Mouse (Mus musculus) kidney, embryonic 16.5 days (tissue): ENCODE measurements at regions not wholly inside any gene's neighbourhood (a gene's known extent, or its start where the extent isn't known, plus 50 kb on each side); places are given as distances from the start of the nearest gene placed in this dataset.

ENCODE experiments used
- ATAC-seq: fragments of 200-750 bp; cut with Nextera tagmentation; 2 replicates; pipeline ENCODE4 v1.8.0; 2017; ENCODE audit warnings: moderate TSS enrichment; ENCODE audit not compliant: low FRiP score, low TSS enrichment
- H3K27ac ChIP-seq: fragments of 300-500 bp; sonication (generic); 2 replicates; pipeline ENCODE4 v1.5.1; 2014; ENCODE audit warnings: low read length
- H3K27me3 ChIP-seq: fragments of 300-500 bp; sonication (generic); 2 replicates; pipeline ENCODE4 v1.6.1; 2014; ENCODE audit warnings: low read length, control low read depth, mixed read lengths; ENCODE audit not compliant: insufficient read depth
- H3K36me3 ChIP-seq: fragments of 300-500 bp; sonication (generic); 2 replicates; pipeline ENCODE4 v1.6.1; 2014; ENCODE audit warnings: low read length, control low read depth, mixed read lengths; ENCODE audit not compliant: insufficient read depth
- H3K4me1 ChIP-seq: fragments of 300-500 bp; sonication (generic); 2 replicates; pipeline ENCODE4 v1.6.1; 2014; ENCODE audit warnings: low read length, control low read depth, mixed read lengths; ENCODE audit not compliant: insufficient read depth
- H3K4me2 ChIP-seq: fragments of 300-500 bp; sonication (generic); replicated peaks from 2 replicates; pipeline ENCODE4 v1.6.1; 2014; ENCODE audit warnings: low read depth, low read length
- H3K4me3 ChIP-seq: fragments of 300-500 bp; sonication (generic); 2 replicates; pipeline ENCODE4 v1.5.1; 2014; ENCODE audit warnings: mild to moderate bottlenecking, low read length
- H3K9ac ChIP-seq: fragments of 300-500 bp; sonication (generic); replicated peaks from 2 replicates; pipeline ENCODE4 v1.6.1; 2014; ENCODE audit warnings: low read length
- H3K9me3 ChIP-seq: fragments of 300-500 bp; sonication (generic); 2 replicates; pipeline ENCODE4 v1.6.1; 2016; ENCODE audit warnings: low read length, control low read depth
- WGBS: fragments of 180-500 bp; shearing (Covaris S2); extraction: QIAGEN DNeasy Blood & Tissue Kit; methylation state at CpG from one replicate; pipeline ENCODE4 v1.1.7; 2014; 5-methylcytosine and 5-hydroxymethylcytosine counted together

DNA sequence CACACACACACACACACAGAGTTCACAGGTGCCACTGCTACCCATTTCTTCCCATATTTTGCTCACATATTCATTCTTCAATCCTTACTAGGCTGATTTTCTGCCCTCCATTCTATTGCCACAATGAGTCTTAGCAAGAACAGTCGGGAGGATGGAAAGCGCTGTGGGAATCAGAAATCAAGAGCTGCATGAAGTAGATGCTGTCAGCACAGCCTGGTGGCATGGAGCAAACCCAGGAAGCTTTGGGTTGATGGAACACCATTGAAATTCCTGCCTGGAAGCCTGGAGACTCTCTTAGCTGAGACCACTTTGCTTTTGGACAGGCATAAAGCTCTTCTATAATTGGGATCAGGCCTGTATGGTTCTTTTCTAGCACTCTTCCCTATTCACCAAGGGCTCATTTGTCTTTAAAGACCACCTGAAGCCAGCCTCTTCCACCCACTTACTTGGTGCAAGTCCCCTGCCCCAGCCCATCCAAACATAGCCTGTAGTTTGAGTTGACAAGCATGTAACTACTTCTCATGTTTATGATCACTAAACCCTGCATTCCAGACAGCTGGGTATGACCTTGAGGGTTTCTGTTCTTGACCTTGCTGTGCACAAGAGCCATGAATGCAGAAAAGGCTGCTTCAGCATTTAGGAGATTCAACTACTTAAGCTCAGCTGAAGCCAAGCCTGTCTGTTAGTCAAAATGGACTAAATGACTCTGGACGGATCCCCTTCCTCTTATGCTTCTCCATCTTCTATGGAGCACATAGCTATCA, 537.4 kb downstream of the Slc4a3 start:
- no peak overlapping the region for H3K4me2 ChIP-seq
- H3K27me3 ChIP-seq = no peaks in the 10 kb centered on the region
- H3K36me3 ChIP-seq = no peaks in the 10 kb centered on the region
- H3K9ac ChIP-seq = no peak overlapping the region
- ATAC-seq = no peak
- no peak overlapping the region for H3K4me3 ChIP-seq
- no peak overlapping the region for H3K27ac ChIP-seq
- no peaks in the 10 kb centered on the region for H3K9me3 ChIP-seq
- 93% methylated on average over 3 of the region's 3 CpGs for WGBS
- H3K4me1 ChIP-seq = no peaks in the 10 kb centered on the region

DNA sequence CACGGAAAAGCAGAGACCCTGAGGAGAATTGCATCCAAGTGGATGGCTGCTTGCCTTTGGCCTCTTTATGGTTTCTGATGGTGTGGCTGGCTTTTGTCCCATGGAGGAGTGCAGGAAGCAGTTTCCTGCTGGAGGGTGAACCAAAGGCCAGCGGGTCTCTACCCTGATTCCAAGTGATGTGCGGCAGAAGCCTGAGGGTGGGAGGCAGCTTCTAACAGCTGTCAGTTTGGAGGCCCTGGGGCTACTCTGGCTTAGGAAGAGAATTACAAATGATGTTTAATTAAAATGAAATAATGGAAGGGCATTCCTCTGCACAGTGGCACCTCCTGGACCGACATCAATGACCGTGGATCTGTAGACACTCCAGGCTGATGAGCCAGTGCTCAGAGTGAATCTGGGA, 545.0 kb downstream of the Slc4a3 start:
- Histone ChIP-seq H3K27ac (no peak overlapping the region), H3K4me3 (no peak overlapping the region), H3K9me3 (no peaks in the 10 kb centered on the region), H3K4me2 (no peak overlapping the region), H3K9ac (no peak overlapping the region), H3K36me3 (no peaks in the 10 kb centered on the region), H3K27me3 (no peaks in the 10 kb centered on the region), H3K4me1 (no peaks in the 10 kb centered on the region)
- WGBS = 30% methylated on average over 5 of the region's 5 CpGs
- no peak for ATAC-seq

DNA sequence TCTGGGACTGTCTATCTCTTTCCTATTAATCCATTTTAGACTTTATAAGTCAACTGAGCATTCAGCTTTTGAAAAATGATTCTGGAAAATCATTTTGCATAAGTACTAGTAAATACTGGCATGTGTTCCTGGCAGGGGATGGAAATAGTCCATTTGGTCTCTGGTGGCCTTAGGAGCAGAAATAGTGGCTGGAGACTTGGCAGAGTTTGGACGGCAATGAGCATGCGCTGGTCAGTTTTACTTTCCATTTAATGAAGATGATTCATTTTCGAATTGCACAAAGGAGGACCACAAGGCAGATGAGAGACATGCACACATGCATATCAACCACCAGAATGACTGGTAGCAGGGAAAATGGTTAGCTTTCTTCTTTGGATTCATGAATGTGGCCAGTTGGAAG, 567.2 kb downstream of the Slc4a3 start:
- H3K36me3 ChIP-seq = no peaks in the 10 kb centered on the region
- 84% methylated on average over 3 of the region's 3 CpGs for WGBS
- no peak overlapping the region for H3K27ac ChIP-seq
- H3K4me1 ChIP-seq = no peaks in the 10 kb centered on the region
- no peak overlapping the region for H3K4me2 ChIP-seq
- no peaks in the 10 kb centered on the region for H3K27me3 ChIP-seq
- no peak for ATAC-seq
- no peak overlapping the region for H3K9ac ChIP-seq
- H3K9me3 ChIP-seq = no peaks in the 10 kb centered on the region
- no peak overlapping the region for H3K4me3 ChIP-seq

DNA sequence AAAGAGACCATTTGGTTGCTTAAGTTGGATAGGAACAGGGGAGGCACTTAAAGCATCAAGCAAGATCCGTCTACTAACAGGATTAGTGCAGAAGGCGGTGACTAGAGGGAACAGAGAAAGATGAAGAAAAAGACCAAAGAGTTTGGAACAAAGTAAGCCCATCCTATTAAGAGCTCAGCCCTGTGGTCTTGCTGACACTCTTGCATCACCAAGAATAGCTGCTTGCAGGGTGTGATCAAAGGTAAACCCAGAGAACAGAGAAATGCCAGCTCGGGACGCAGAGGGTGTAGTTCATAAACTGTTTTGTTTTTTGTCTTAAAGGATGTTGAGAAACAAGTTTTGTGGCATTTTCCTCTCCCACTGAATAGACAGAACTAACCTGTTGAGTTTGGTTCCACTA, 574.8 kb downstream of the Slc4a3 start:
- Histone ChIP-seq H3K4me1 (no peaks in the 10 kb centered on the region), H3K9ac (no peak overlapping the region), H3K36me3 (no peaks in the 10 kb centered on the region), H3K27ac (no peak overlapping the region), H3K9me3 (no peaks in the 10 kb centered on the region), H3K4me3 (no peak overlapping the region), H3K27me3 (no peaks in the 10 kb centered on the region), H3K4me2 (no peak overlapping the region)
- 74% methylated on average over 4 of the region's 4 CpGs for WGBS
- no peak for ATAC-seq

DNA sequence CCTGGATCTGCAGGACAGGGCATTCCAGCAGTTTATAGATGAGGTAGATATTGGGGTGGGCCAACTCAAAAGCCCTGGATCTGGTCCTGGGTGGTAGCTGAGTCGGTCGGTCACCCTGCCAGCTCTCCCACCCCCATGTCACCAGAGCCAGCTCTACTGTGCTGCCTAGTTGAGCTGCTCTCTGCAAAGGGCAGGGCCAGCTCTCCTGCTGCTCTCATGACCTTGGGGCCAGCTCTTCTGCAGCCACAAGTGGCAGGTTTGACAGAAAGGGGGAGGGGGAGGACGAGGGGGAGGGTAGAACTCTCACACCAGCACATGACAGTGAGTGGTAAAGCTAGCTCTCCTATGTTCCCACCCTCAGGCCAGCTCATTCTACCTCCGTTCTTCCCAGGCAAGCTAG, 584.3 kb downstream of the Slc4a3 start:
- no peaks in the 10 kb centered on the region for H3K36me3 ChIP-seq
- H3K27me3 ChIP-seq = no peaks in the 10 kb centered on the region
- no peak overlapping the region for H3K9ac ChIP-seq
- no peak overlapping the region for H3K4me2 ChIP-seq
- H3K4me1 ChIP-seq = no peaks in the 10 kb centered on the region
- H3K9me3 ChIP-seq = no peaks in the 10 kb centered on the region
- H3K27ac ChIP-seq = no peak overlapping the region
- WGBS = 52% methylated on average over 4 of the region's 4 CpGs
- H3K4me3 ChIP-seq = no peak overlapping the region
- no peak for ATAC-seq

DNA sequence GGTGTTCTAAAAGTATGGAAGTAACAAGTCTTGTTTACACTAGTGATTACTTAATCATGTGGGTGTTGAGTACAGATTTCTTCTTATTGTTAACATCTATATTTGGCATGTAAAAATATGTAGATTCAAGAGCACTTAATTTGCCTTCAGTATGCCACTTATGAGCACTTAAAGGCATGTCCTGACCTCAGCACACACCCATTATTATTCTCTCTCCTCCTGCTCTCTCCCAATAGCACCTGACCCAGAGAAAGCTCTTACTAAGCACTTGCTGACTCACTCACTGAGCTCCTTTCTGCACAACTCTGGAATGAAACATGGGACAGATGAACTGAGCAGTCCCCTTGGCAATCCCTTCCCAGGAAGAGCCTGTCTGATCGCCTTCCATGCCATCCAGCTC, 590.7 kb downstream of the Slc4a3 start:
- 64% methylated on average over 1 of the region's 1 CpGs for WGBS
- H3K27ac ChIP-seq = no peak overlapping the region

DNA sequence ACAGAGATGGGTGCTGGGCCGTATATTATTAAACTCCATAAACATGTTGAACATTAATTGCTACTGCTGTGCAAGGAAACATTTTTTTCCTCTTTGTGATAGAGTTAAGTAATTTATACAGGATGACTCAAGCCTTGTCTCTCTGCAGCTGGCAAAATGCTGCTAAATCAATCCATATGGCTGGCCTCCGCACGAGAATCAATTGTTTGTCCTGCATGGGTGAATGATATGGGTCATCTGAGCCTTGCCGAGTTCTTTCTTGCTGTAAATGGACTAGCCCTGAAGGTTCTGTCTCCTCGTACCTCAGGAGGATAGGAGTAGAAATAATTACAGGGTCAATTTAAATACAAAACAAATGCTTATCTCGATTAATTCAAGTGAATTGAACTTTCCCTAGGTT, 591.6 kb downstream of the Slc4a3 start:
- Histone ChIP-seq H3K4me1 (no peaks in the 10 kb centered on the region), H3K9me3 (no peaks in the 10 kb centered on the region), H3K9ac (no peak overlapping the region), H3K36me3 (no peaks in the 10 kb centered on the region), H3K27ac (no peak overlapping the region), H3K27me3 (no peaks in the 10 kb centered on the region), H3K4me3 (no peak overlapping the region), H3K4me2 (no peak overlapping the region)
- no peak for ATAC-seq
- 35% methylated on average over 6 of the region's 6 CpGs for WGBS

More for the DNA sequence above, 590.7 kb downstream of the Slc4a3 start:
- no peak for ATAC-seq
- H3K4me3 ChIP-seq = no peak overlapping the region
- H3K9ac ChIP-seq = no peak overlapping the region
- no peaks in the 10 kb centered on the region for H3K9me3 ChIP-seq
- H3K4me1 ChIP-seq = no peaks in the 10 kb centered on the region
- H3K4me2 ChIP-seq = no peak overlapping the region
- no peaks in the 10 kb centered on the region for H3K27me3 ChIP-seq
- H3K36me3 ChIP-seq = no peaks in the 10 kb centered on the region

DNA sequence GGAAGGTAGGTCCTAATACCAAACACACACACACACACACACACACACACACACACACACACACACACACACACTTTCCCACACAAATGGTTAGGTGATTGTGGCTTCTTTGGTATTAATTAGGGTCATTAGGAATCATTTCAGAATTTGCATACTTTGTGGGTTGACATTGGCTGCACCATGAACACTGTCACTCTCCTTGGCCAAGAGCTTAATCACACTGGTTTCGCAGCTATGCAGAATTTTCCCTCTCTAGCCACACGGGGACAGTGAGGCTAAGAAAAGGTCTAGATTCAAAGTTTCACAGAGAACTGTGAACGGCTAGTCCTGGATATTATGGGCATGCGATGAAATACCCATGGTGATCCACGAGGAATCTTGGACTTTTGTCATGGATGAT, 597.5 kb downstream of the Slc4a3 start:
- Histone ChIP-seq H3K4me1 (no peaks in the 10 kb centered on the region), H3K9me3 (no peaks in the 10 kb centered on the region), H3K9ac (no peak overlapping the region), H3K27ac (no peak overlapping the region), H3K36me3 (no peaks in the 10 kb centered on the region), H3K27me3 (no peaks in the 10 kb centered on the region), H3K4me2 (no peak overlapping the region), H3K4me3 (no peak overlapping the region)
- ATAC-seq = no peak
- WGBS = 65% methylated on average over 5 of the region's 5 CpGs

DNA sequence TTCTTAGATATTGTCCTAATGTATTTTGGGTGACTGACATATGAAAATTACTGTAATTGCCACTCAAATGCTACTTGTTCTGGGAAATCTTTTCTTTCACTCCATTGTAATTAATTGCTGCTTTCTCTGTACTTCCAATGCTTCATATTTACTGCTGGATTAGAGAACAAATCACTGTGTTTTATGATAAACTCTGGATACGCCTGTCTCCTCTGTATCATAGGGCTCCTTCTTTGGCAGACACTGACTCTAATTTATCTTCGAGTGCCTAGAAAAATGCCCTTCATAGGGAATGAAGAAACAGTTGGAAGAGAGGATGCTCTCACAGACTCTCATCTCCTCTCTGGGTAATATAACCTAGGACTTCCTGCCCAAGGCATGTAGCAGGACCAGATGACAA, 602.9 kb downstream of the Slc4a3 start:
- no peaks in the 10 kb centered on the region for H3K27me3 ChIP-seq
- no peak overlapping the region for H3K9ac ChIP-seq
- ATAC-seq = no peak
- H3K9me3 ChIP-seq = 0 out of 2 replicates have a peak, but pooled peaks cover 4% of the 10 kb centered on the region
- 86% methylated on average over 2 of the region's 2 CpGs for whole genome bisulfite sequencing
- H3K4me3 ChIP-seq = no peak overlapping the region
- no peak overlapping the region for H3K4me2 ChIP-seq
- no peaks in the 10 kb centered on the region for H3K4me1 ChIP-seq
- no peaks in the 10 kb centered on the region for H3K36me3 ChIP-seq
- H3K27ac ChIP-seq = no peak overlapping the region

DNA sequence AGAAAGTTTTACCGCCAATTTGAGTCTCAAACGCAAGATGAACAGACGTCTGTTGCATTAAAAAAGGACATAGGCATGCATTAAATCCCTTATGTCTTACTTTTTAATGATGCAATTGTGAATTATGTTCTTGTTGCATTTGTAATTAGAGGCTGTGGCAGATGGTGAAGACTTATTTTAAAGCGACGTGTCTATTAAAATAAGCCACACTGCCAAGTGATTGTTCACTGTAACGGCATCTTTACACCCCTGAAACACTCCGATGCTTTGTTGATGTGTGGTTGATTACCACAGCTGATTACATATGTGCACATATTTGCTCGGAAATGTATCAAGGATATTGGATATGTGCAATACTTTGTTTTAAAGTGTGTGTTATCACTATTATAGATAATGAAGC, 610.2 kb downstream of the Slc4a3 start:
- no peak for ATAC-seq
- H3K4me1 ChIP-seq = no peaks in the 10 kb centered on the region
- no peak overlapping the region for H3K4me3 ChIP-seq
- no peaks in the 10 kb centered on the region for H3K27me3 ChIP-seq
- H3K27ac ChIP-seq = no peak overlapping the region
- H3K9me3 ChIP-seq = no peaks in the 10 kb centered on the region
- no peaks in the 10 kb centered on the region for H3K36me3 ChIP-seq
- H3K9ac ChIP-seq = no peak overlapping the region
- H3K4me2 ChIP-seq = no peak overlapping the region
- WGBS = 80% methylated on average over 8 of the region's 8 CpGs
